Mouse (Mus musculus) kidney, embryonic 16.5 days (tissue): ENCODE measurements around the gene Ptprc. TPM values are rescaled to one million over a fixed set of nuclear protein-coding genes. Genes with fewer than 3 reads are reported as not detected.

Experiments
- ATAC-seq: fragments of 200-750 bp; cut with Nextera tagmentation; 2 replicates; pipeline ENCODE4 v1.8.0; 2017; ENCODE audit warnings: moderate TSS enrichment; ENCODE audit not compliant: low FRiP score, low TSS enrichment
- H3K27ac ChIP-seq: fragments of 300-500 bp; sonication (generic); 2 replicates; pipeline ENCODE4 v1.5.1; 2014; ENCODE audit warnings: low read length
- H3K27me3 ChIP-seq: fragments of 300-500 bp; sonication (generic); 2 replicates; pipeline ENCODE4 v1.6.1; 2014; ENCODE audit warnings: low read length, control low read depth, mixed read lengths; ENCODE audit not compliant: insufficient read depth
- H3K36me3 ChIP-seq: fragments of 300-500 bp; sonication (generic); 2 replicates; pipeline ENCODE4 v1.6.1; 2014; ENCODE audit warnings: low read length, control low read depth, mixed read lengths; ENCODE audit not compliant: insufficient read depth
- H3K4me1 ChIP-seq: fragments of 300-500 bp; sonication (generic); 2 replicates; pipeline ENCODE4 v1.6.1; 2014; ENCODE audit warnings: low read length, control low read depth, mixed read lengths; ENCODE audit not compliant: insufficient read depth
- H3K4me2 ChIP-seq: fragments of 300-500 bp; sonication (generic); replicated peaks from 2 replicates; pipeline ENCODE4 v1.6.1; 2014; ENCODE audit warnings: low read depth, low read length
- H3K4me3 ChIP-seq: fragments of 300-500 bp; sonication (generic); 2 replicates; pipeline ENCODE4 v1.5.1; 2014; ENCODE audit warnings: mild to moderate bottlenecking, low read length
- H3K9ac ChIP-seq: fragments of 300-500 bp; sonication (generic); replicated peaks from 2 replicates; pipeline ENCODE4 v1.6.1; 2014; ENCODE audit warnings: low read length
- H3K9me3 ChIP-seq: fragments of 300-500 bp; sonication (generic); 2 replicates; pipeline ENCODE4 v1.6.1; 2016; ENCODE audit warnings: low read length, control low read depth
- WGBS: fragments of 180-500 bp; shearing (Covaris S2); extraction: QIAGEN DNeasy Blood & Tissue Kit; methylation state at CpG from one replicate; pipeline ENCODE4 v1.1.7; 2014; 5-methylcytosine and 5-hydroxymethylcytosine counted together
- polyA plus RNA-seq: library from polyadenylated mRNA; unstranded; fragments of >200 nt; fragmentation: Nextera tagmentation; extraction: Ambion mirVana; gene quantifications from 2 replicates; pipeline ENCODE4 v1.2.1, GENCODE M21; 2015

The Ptprc gene
- polyA plus RNA-seq, 1 experiment from 2014 or later, result 5.0 TPM

GRCm38 (mm10) chr1:138093219-138093618 lies 82.3 kb downstream of the Ptprc start:
- no peaks in the 10 kb centered on the region for H3K27me3 ChIP-seq
- no peak overlapping the region for H3K4me3 ChIP-seq
- H3K4me1 ChIP-seq, result no peaks in the 10 kb centered on the region
- no peak overlapping the region for H3K4me2 ChIP-seq
- ATAC-seq, result no peak
- H3K9me3 ChIP-seq, result no peaks in the 10 kb centered on the region
- 18% methylated on average over 1 of the region's 1 CpGs for WGBS
- H3K9ac ChIP-seq, result no peak overlapping the region
- H3K36me3 ChIP-seq, result no peaks in the 10 kb centered on the region
- H3K27ac ChIP-seq, result no peak overlapping the region

- Histone ChIP-seq H3K27ac (no peak overlapping the region), H3K36me3 (no peaks in the 10 kb centered on the region), H3K4me1 (no peaks in the 10 kb centered on the region), H3K27me3 (no peaks in the 10 kb centered on the region), H3K9me3 (no peaks in the 10 kb centered on the region), H3K4me2 (no peak overlapping the region), H3K9ac (no peak overlapping the region), H3K4me3 (no peak overlapping the region)
- WGBS, result 8% methylated on average over 1 of the region's 1 CpGs
- peak; percentile 65; the same call in 1 of the 2 replicates for ATAC-seq
Measured at GRCm38 (mm10) chr1:138085810-138086209, 89.7 kb downstream of the Ptprc start.

GRCm38 (mm10) chr1:138083707-138084106 lies 91.8 kb downstream of the Ptprc start:
- Histone ChIP-seq H3K27ac (peak overlapping the region; percentile 72), H3K36me3 (no peaks in the 10 kb centered on the region), H3K9ac (no peak overlapping the region), H3K27me3 (no peaks in the 10 kb centered on the region), H3K9me3 (no peaks in the 10 kb centered on the region), H3K4me3 (no peak overlapping the region), H3K4me1 (no peaks in the 10 kb centered on the region), H3K4me2 (no peak overlapping the region)
- ATAC-seq, result peak; percentile 89

- Histone ChIP-seq H3K4me3 (no peak overlapping the region), H3K27ac (no peak overlapping the region), H3K27me3 (no peaks in the 10 kb centered on the region), H3K9ac (no peak overlapping the region), H3K9me3 (no peaks in the 10 kb centered on the region), H3K4me1 (no peaks in the 10 kb centered on the region), H3K4me2 (no peak overlapping the region), H3K36me3 (no peaks in the 10 kb centered on the region)
- no peak for ATAC-seq
- 79% methylated on average over 1 of the region's 1 CpGs for WGBS
Measured at GRCm38 (mm10) chr1:138080308-138080707, 95.2 kb downstream of the Ptprc start.

- Histone ChIP-seq H3K4me3 (no peak overlapping the region), H3K9ac (no peak overlapping the region), H3K36me3 (no peaks in the 10 kb centered on the region), H3K27me3 (no peaks in the 10 kb centered on the region), H3K4me1 (peaks cover 9% of the 10 kb centered on the region; the same call in 1 of the 2 replicates), H3K27ac (no peak overlapping the region), H3K4me2 (no peak overlapping the region), H3K9me3 (no peaks in the 10 kb centered on the region)
- ATAC-seq, result peak; percentile 72; the same call in 1 of the 2 replicates
- 39% methylated on average over 10 of the region's 10 CpGs for WGBS
Measured at GRCm38 (mm10) chr1:138044196-138044945, 131.1 kb downstream of the Ptprc start.

- Histone ChIP-seq H3K27ac (no peak overlapping the region), H3K4me2 (no peak overlapping the region), H3K36me3 (no peaks in the 10 kb centered on the region), H3K9me3 (no peaks in the 10 kb centered on the region), H3K4me1 (peaks cover 16% of the 10 kb centered on the region), H3K27me3 (no peaks in the 10 kb centered on the region), H3K9ac (no peak overlapping the region), H3K4me3 (no peak overlapping the region)
- 26% methylated on average over 5 of the region's 5 CpGs for WGBS
- ATAC-seq, result peak; percentile 44; the same call in 1 of the 2 replicates
Measured at GRCm38 (mm10) chr1:138040556-138040955, 135.0 kb downstream of the Ptprc start.

- no peaks in the 10 kb centered on the region for H3K27me3 ChIP-seq
- H3K4me3 ChIP-seq, result no peak overlapping the region
- ATAC-seq, result no peak
- 30% methylated on average over 1 of the region's 1 CpGs for WGBS
- H3K9me3 ChIP-seq, result no peaks in the 10 kb centered on the region
- H3K4me1 ChIP-seq, result peaks cover 13% of the 10 kb centered on the region
- H3K36me3 ChIP-seq, result no peaks in the 10 kb centered on the region
- H3K4me2 ChIP-seq, result no peak overlapping the region
- no peak overlapping the region for H3K27ac ChIP-seq
- H3K9ac ChIP-seq, result no peak overlapping the region
Measured at GRCm38 (mm10) chr1:138039201-138039600, 136.3 kb downstream of the Ptprc start.

GRCm38 (mm10) chr1:138037484-138037883 lies 138.0 kb downstream of the Ptprc start:
- Histone ChIP-seq H3K9ac (no peak overlapping the region), H3K36me3 (no peaks in the 10 kb centered on the region), H3K4me1 (peaks cover 12% of the 10 kb centered on the region), H3K4me3 (no peak overlapping the region), H3K9me3 (no peaks in the 10 kb centered on the region), H3K27me3 (no peaks in the 10 kb centered on the region), H3K27ac (peak overlapping the region; percentile 30; the same call in 1 of the 2 replicates), H3K4me2 (no peak overlapping the region)
- no peak for ATAC-seq
- WGBS, result 61% methylated on average over 5 of the region's 5 CpGs

- ATAC-seq, result no peak
- H3K36me3 ChIP-seq, result no peaks in the 10 kb centered on the region
Measured at GRCm38 (mm10) chr1:138029649-138030048, 145.9 kb downstream of the Ptprc start.

GRCm38 (mm10) chr1:138025298-138025697 lies 150.2 kb downstream of the Ptprc start:
- no peak for ATAC-seq
- Histone ChIP-seq H3K4me2 (no peak overlapping the region), H3K27ac (no peak overlapping the region), H3K9ac (no peak overlapping the region), H3K4me1 (peaks cover 10% of the 10 kb centered on the region; the same call in 1 of the 2 replicates), H3K36me3 (no peaks in the 10 kb centered on the region), H3K27me3 (no peaks in the 10 kb centered on the region), H3K9me3 (no peaks in the 10 kb centered on the region), H3K4me3 (no peak overlapping the region)
- WGBS, result 70% methylated on average over 1 of the region's 1 CpGs

More at GRCm38 (mm10) chr1:138029649-138030048, 145.9 kb downstream of the Ptprc start:
- H3K27ac ChIP-seq, result no peak overlapping the region
- H3K9me3 ChIP-seq, result no peaks in the 10 kb centered on the region
- no peaks in the 10 kb centered on the region for H3K4me1 ChIP-seq
- H3K27me3 ChIP-seq, result no peaks in the 10 kb centered on the region
- no peak overlapping the region for H3K4me2 ChIP-seq
- no peak overlapping the region for H3K4me3 ChIP-seq
- 46% methylated on average over 4 of the region's 4 CpGs for WGBS
- no peak overlapping the region for H3K9ac ChIP-seq
